ENCODE assay signal across 11 mouse cellular contexts in the genomic region with DNA sequence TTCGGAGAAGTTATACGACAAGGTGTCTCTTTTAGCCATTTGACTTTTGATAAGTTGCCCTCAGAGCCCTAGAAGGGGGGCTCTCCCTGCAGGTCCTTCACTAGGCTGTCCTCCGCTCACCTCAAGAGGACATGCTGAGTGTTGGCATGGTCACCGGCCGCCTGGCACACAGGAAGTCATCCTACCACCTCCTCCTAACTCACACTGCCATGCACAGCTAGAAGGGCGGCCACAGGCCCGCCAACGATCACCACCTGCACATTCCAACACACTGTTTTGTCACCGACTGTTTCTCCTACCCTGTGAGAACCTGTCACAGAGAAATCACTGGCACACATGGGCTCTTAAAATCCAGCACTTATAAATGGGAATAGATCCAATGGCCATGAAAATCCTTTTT.
DNase-seq lines count a peak whose midpoint lies in the region; TF ChIP-seq lines count a peak whose summit lies in the region.
"Had no signal": no experiment of that assay in that cellular context is flagged by ENCODE, and none has a peak within 500 bp of the region (broad histone marks: within the 10 kb centered on the region; RNA-seq: fewer than 3 reads in every experiment).

No protein-coding gene starts in this region.

- no peak for TF ChIP-seq CTCF in cerebellum, adult 2 months (IDR thresholded peaks at IDR 0.05; ENCODE audit: borderline replicate concordance, insufficient read depth, low read depth, low read length)

- H3K27me3 ChIP-seq in cerebellum, adult 2 months (ENCODE audit: control insufficient read depth, insufficient read depth, low read length) = no peaks in the 10 kb centered on the region

- no peak overlapping the region; the same call in 1 of the 2 replicates for H3K27ac ChIP-seq in cerebellum, adult 2 months (ENCODE audit: insufficient read depth, low read length)
- H3K27ac ChIP-seq: forebrain, embryonic 12.5 days; liver, embryonic 13.5 days had no signal

- intact Hi-C loops in heart, postnatal 10 days (cut with DNase I) = no loop called here
- intact Hi-C loops in left cerebral cortex, postnatal 4 days (cut with DNase I) = no loop called here
- intact Hi-C loops in left cerebral cortex, postnatal 36 days (cut with DNase I) = no loop called here

- H3K4me1 ChIP-seq in cerebellum, adult 2 months (ENCODE audit: control insufficient read depth, insufficient read depth, low read length) = peaks cover 48% of the 10 kb centered on the region

- TF ChIP-seq POLR2A in cerebellum, adult 2 months (IDR thresholded peaks at IDR 0.05; ENCODE audit: borderline replicate concordance, insufficient read depth, low read length) = no peak

- no peak overlapping the region for H3K4me3 ChIP-seq in cerebellum, adult 2 months (replicated peaks; ENCODE audit: insufficient read depth, low read depth, low read length)
- H3K4me3 ChIP-seq: forebrain, embryonic 12.5 days; liver, embryonic 13.5 days had no signal

- WGBS in cerebellum, adult 2 months = 15% methylated on average over 9 of the region's 9 CpGs

- DNase-seq in heart, postnatal 10 days = peak; percentile 20 to 30
- no peak for DNase-seq in heart, adult 18-20 months
- peak; percentile 42 for DNase-seq in left cerebral cortex, postnatal 4 days
- no peak for DNase-seq in left cerebral cortex, postnatal 36 days (ENCODE audit: low spot score in 2 of 2)
- peak; percentile 65 to 76 for DNase-seq in cerebellum, adult 2 months
- peak; percentile 77 to 85 for DNase-seq in cerebellum, postnatal 14 days
- DNase-seq in urinary bladder, postnatal 25 days (ENCODE audit: low spot score) = no peak
- DNase-seq: heart, postnatal 14 days; liver, embryonic 13.5 days; lung, postnatal 14 days had no signal

Comparison
In these comparisons a context has a peak if more than half of its experiments do, and no peak if none do; other contexts are left out.
1. DNase-seq: peak in heart, postnatal 10 days (2 of 2), left cerebral cortex, postnatal 4 days (single experiment), cerebellum, adult 2 months (2 of 2) and cerebellum, postnatal 14 days (2 of 2); none in heart, adult 18-20 months (0 of 2), left cerebral cortex, postnatal 36 days (0 of 2) and urinary bladder, postnatal 25 days (single experiment).